Mouse (Mus musculus): ENCODE results near the gene Tpcn2. TPM values are rescaled to one million over a fixed set of nuclear protein-coding genes. Genes with fewer than 3 reads are reported as not detected.

Tpcn2 gene
- total and polyA plus RNA-seq, 3 experiments: 3.7 to 7.3 (median 7.2) TPM

DNA sequence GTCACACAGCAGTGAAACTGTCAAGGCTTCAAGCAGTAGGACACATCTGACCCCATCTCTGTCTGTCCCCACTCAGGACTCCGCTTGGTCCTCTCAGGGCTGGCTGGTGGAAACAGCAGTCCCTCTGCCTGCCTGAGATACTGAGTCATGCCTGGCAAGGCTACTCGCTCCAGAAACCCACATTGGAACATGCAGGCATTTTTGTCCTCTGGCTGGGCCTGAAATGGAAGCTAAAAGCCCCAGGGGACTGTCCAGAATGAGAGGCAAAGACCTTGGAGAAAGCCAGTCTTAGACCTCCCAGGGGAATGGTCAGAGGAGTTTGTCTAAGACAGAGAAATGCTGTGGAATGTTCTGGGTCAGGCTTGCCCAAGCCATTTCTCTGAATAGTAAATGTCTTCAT, 17.8 kb downstream of the Tpcn2 start:
- Histone ChIP-seq H3K36me3 (replicated peaks in 1 of 2; ENCODE audit: control insufficient read depth in 1 of 2, insufficient read depth in 1 of 2, low read length in 1 of 2) (peaks cover 41 to 96% of the 10 kb centered on the region in 2 experiments), H3K27ac (ENCODE audit: insufficient read depth, low read depth) (no peak overlapping the region), H3K27me3 (replicated peaks) (no peaks in the 10 kb centered on the region), H3K9ac (ENCODE audit: insufficient read depth, low read depth) (no peak overlapping the region), H3K4me3 (replicated peaks in 1 of 3; ENCODE audit: low read depth in 2 of 3, low read length in 2 of 3, poor library complexity in 1 of 3) (no peak overlapping the region), H3K4me2 (ENCODE audit: insufficient read depth, low read depth, poor library complexity, severe bottlenecking) (no peak overlapping the region), H3K79me2 (replicated peaks; ENCODE audit: control insufficient read depth, extremely low read depth, insufficient read depth, poor library complexity, severe bottlenecking) (no peaks in the 10 kb centered on the region), H3K9me3 (replicated peaks; ENCODE audit: low read length) (no peaks in the 10 kb centered on the region), H3K4me1 (ENCODE audit: control insufficient read depth in 1 of 2, insufficient read depth in 2 of 2) (peaks cover 0 to 14% of the 10 kb centered on the region in 2 experiments; a peak in 2 of 4 replicates)
- in situ Hi-C loops (cut with MboI; ENCODE audit: low pct_ligation_motif_present, low pct_unique_long_range_greater_than_20kb, low sequenced_read_pairs) (no loop called here), dilution Hi-C loops (cut with MboI; ENCODE audit: extremely low pct_ligation_motif_present, extremely low pct_unique_long_range_greater_than_20kb, low sequenced_read_pairs) (no loop called here)
- no peak for DNase-seq (ENCODE audit: extremely low read depth)
- TF ChIP-seq IRF4 (IDR thresholded peaks at IDR 0.05; ENCODE audit: low read depth, low read length) (no peak), GABPA (IDR thresholded peaks at IDR 0.05; ENCODE audit: insufficient replicate concordance, low read depth, low read length) (no peak), UBTF (IDR thresholded peaks at IDR 0.05; ENCODE audit: low read depth, low read length) (no peak), NRF1 (IDR thresholded peaks at IDR 0.05; ENCODE audit: low read depth, low read length) (no peak), MXI1 (IDR thresholded peaks at IDR 0.05; ENCODE audit: low read depth, low read length) (no peak), RAD21 (IDR thresholded peaks at IDR 0.05; ENCODE audit: low read depth, low read length) (no peak), POLR2AphosphoS2 (IDR thresholded peaks at IDR 0.05; ENCODE audit: low read depth, low read length) (no peak), MEF2A (IDR thresholded peaks at IDR 0.05; ENCODE audit: borderline replicate concordance, low read depth, low read length) (no peak), ELF1 (IDR thresholded peaks at IDR 0.05; ENCODE audit: low read depth, low read length) (no peak), ZC3H11A (IDR thresholded peaks at IDR 0.05; ENCODE audit: low read depth, low read length) (no peak), KAT2A (IDR thresholded peaks at IDR 0.05; ENCODE audit: insufficient replicate concordance, low read length) (no peak), CTCF (conservative IDR thresholded peaks at IDR 0.05 in 1 of 2, IDR thresholded peaks at IDR 0.05 in 1 of 2; ENCODE audit: low read depth in 2 of 2, low read length in 2 of 2) (no peak), NELFE (IDR thresholded peaks at IDR 0.05; ENCODE audit: low read depth, low read length) (no peak), USF1 (IDR thresholded peaks at IDR 0.05; ENCODE audit: low read depth, low read length) (no peak), TBP (conservative IDR thresholded peaks at IDR 0.05; ENCODE audit: low read depth, low read length) (no peak), ETS1 (conservative IDR thresholded peaks at IDR 0.05; ENCODE audit: low read depth, low read length) (no peak), CHD1 (IDR thresholded peaks at IDR 0.05; ENCODE audit: low read depth, low read length) (no peak), USF2 (conservative IDR thresholded peaks at IDR 0.05; ENCODE audit: low read depth, low read length) (no peak)

DNA sequence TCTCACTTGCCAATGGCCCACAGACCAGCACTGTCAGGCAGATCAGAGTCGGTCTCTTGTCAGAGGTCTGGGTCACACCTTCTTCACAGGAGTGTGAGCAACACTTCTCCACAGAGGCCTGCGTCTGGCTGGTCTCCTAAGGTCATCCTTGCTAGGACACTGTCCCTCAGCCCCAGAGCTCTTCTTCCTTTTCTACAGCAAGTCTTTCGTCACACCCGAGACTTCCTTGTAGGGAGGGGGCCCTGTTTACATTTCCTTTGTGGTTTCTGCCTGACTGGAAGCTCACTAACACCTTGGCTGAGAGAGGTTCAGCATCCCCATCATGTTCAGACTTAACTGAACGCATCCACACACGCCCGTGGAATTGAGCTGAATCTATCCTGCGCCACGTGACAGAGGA, 19.6 kb downstream of the Tpcn2 start:
- dilution Hi-C loops (cut with MboI; ENCODE audit: extremely low pct_ligation_motif_present, extremely low pct_unique_long_range_greater_than_20kb, low sequenced_read_pairs): no loop called here
- Histone ChIP-seq H3K27ac (ENCODE audit: insufficient read depth, low read depth) (no peak overlapping the region), H3K4me1 (ENCODE audit: control insufficient read depth in 1 of 2, insufficient read depth in 2 of 2) (peaks cover 11 to 14% of the 10 kb centered on the region in 2 experiments; a peak in 3 of 4 replicates), H3K4me3 (replicated peaks in 1 of 3; ENCODE audit: low read depth in 2 of 3, low read length in 2 of 3, poor library complexity in 1 of 3) (no peak overlapping the region), H3K9ac (ENCODE audit: insufficient read depth, low read depth) (no peak overlapping the region), H3K79me2 (replicated peaks; ENCODE audit: control insufficient read depth, extremely low read depth, insufficient read depth, poor library complexity, severe bottlenecking) (no peaks in the 10 kb centered on the region), H3K9me3 (replicated peaks; ENCODE audit: low read length) (no peaks in the 10 kb centered on the region), H3K27me3 (replicated peaks) (no peaks in the 10 kb centered on the region), H3K4me2 (ENCODE audit: insufficient read depth, low read depth, poor library complexity, severe bottlenecking) (no peak overlapping the region), H3K36me3 (replicated peaks in 1 of 2; ENCODE audit: control insufficient read depth in 1 of 2, insufficient read depth in 1 of 2, low read length in 1 of 2) (peaks cover 34 to 96% of the 10 kb centered on the region in 2 experiments)
- TF ChIP-seq ETS1 (conservative IDR thresholded peaks at IDR 0.05; ENCODE audit: low read depth, low read length) (no peak), EP300 (IDR thresholded peaks at IDR 0.05; ENCODE audit: low read length) (no peak), BHLHE40 (IDR thresholded peaks at IDR 0.05; ENCODE audit: low read depth, low read length) (no peak), CHD1 (IDR thresholded peaks at IDR 0.05; ENCODE audit: low read depth, low read length) (no peak), ZNF384 (IDR thresholded peaks at IDR 0.05; ENCODE audit: low read depth, low read length) (no peak), MEF2A (IDR thresholded peaks at IDR 0.05; ENCODE audit: borderline replicate concordance, low read depth, low read length) (no peak), PAX5 (IDR thresholded peaks at IDR 0.05; ENCODE audit: low read length) (no peak)
- no peak for DNase-seq (ENCODE audit: extremely low read depth)
- in situ Hi-C loops (cut with MboI; ENCODE audit: low pct_ligation_motif_present, low pct_unique_long_range_greater_than_20kb, low sequenced_read_pairs): no loop called here

Data from CH12.LX (cell line).